Mouse (Mus musculus) lung, postnatal 36 days (tissue): ENCODE data around the gene Aspscr1.

Source experiments
- DNase-seq: peaks from one replicate; pipeline ENCODE4 v3.0.0; 2022; ENCODE audit warnings: mixed read lengths

Aspscr1 gene

GRCm38 (mm10) chr11:120744121-120744701, 71.4 kb downstream of the Aspscr1 start:
- peak; percentile 91 for DNase-seq

- DNase-seq, result peak; percentile 60
Measured at GRCm38 (mm10) chr11:120747974-120748373, 75.2 kb downstream of the Aspscr1 start.

GRCm38 (mm10) chr11:120749430-120749829, 76.7 kb downstream of the Aspscr1 start:
- DNase-seq, result peak; percentile 79

- DNase-seq, result no peak
Measured at GRCm38 (mm10) chr11:120751606-120752005, 78.8 kb downstream of the Aspscr1 start.
